Mouse (Mus musculus) forebrain, postnatal 0 days (tissue): ENCODE results near the gene Tgfbr2. TPM values are rescaled to one million over a fixed set of nuclear protein-coding genes. Genes with fewer than 3 reads are reported as not detected.

Experiments
- ATAC-seq: fragments of 200-750 bp; cut with Nextera tagmentation; 2 replicates; pipeline ENCODE4 v1.8.0; 2017; ENCODE audit warnings: mild to moderate bottlenecking, moderate library complexity
- DNase-seq: peaks from one replicate; pipeline ENCODE4 v3.0.0-alpha.2; 2015
- H3K27ac ChIP-seq: fragments of 300-500 bp; sonication (generic); 2 replicates; pipeline ENCODE4 v1.5.1; 2014; ENCODE audit warnings: low read depth, mild to moderate bottlenecking, antibody characterized with exemption, low read length, moderate library complexity, mixed read lengths
- H3K27me3 ChIP-seq: fragments of 300-500 bp; sonication (generic); 2 replicates; pipeline ENCODE4 v1.6.1; 2014; ENCODE audit warnings: mild to moderate bottlenecking, low read length, mixed read lengths; ENCODE audit not compliant: insufficient read depth
- H3K36me3 ChIP-seq: fragments of 300-500 bp; sonication (generic); 2 replicates; pipeline ENCODE4 v1.6.1; 2014; ENCODE audit warnings: mild to moderate bottlenecking, moderate library complexity; ENCODE audit not compliant: insufficient read depth
- H3K4me1 ChIP-seq: fragments of 300-500 bp; sonication (generic); 2 replicates; pipeline ENCODE4 v1.6.1; 2014; ENCODE audit warnings: antibody characterized with exemption; ENCODE audit not compliant: insufficient read depth
- H3K4me2 ChIP-seq: fragments of 300-500 bp; sonication (generic); 2 replicates; pipeline ENCODE4 v1.6.1; 2014; ENCODE audit warnings: low read depth, mild to moderate bottlenecking, moderate library complexity
- H3K4me3 ChIP-seq: fragments of 300-500 bp; sonication (generic); 2 replicates; pipeline ENCODE4 v1.5.1; 2014; ENCODE audit warnings: low read depth, low read length, mixed read lengths
- H3K9ac ChIP-seq: fragments of 300-500 bp; sonication (generic); 2 replicates; pipeline ENCODE4 v1.6.1; 2014; ENCODE audit warnings: mild to moderate bottlenecking
- H3K9me3 ChIP-seq: fragments of 300-500 bp; sonication (generic); 2 replicates; pipeline ENCODE4 v1.6.1; 2016; ENCODE audit warnings: low read length
- CTCF ChIP-seq: sonication (generic); IDR thresholded peaks from 2 replicates; pipeline ENCODE4 v1.5.1; 2016; ENCODE audit warnings: antibody characterized with exemption, control low read depth, low read depth
- WGBS: fragments of 180-500 bp; shearing (Covaris S2); extraction: QIAGEN DNeasy Blood & Tissue Kit; methylation state at CpG from one replicate; pipeline ENCODE4 v1.1.7; 2014; 5-methylcytosine and 5-hydroxymethylcytosine counted together
- polyA plus RNA-seq: library from polyadenylated mRNA; unstranded; fragments of >200 nt; fragmentation: Nextera tagmentation; extraction: Ambion mirVana; gene quantifications from 2 replicates; pipeline ENCODE4 v1.2.1, GENCODE M21; 2015
- total RNA-seq: library from RNA; depleted of rRNA; stranded (reverse); fragments of >200 nt; gene quantifications from 2 replicates; pipeline ENCODE4 v1.2.3, GENCODE M21; 2014

The Tgfbr2 gene
- total and polyA plus RNA-seq, 2 experiments from 2014 or later, result 6.5 to 20.8 TPM

DNA sequence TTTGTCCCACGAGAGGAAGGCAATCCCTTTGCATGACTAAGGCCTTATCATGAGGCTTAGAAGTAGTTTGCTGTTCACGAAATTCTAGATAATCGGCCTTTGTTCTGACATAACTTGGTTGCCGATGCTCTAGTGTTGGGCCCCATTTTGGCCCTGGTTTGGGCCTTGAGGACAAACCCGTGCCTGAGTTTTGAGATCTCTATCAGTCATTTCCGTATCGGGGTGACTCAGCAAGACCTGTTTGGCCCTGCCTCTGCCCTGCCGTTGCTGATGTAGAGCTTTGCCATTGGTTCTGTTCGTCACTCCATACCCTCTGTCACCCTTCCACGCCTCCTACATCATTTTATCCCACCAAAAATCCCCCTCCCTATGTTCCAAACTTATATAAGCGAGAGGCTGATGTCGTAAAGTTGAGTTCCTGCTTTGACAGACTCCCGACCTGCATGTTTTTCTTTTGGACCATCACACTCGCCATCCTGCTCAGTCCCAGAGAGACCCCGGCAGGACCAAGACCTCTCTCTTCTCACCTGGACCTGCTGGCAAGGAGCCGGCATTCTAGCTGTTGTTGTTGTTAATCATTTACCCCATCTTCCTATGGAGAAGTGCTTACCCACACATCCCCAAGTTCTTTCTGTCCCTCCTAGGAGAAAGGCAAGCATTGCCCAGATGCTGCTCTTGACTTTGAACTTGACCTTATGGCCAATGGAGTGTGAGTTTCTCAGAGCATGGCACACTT lies 33.2 kb upstream of the Tgfbr2 start:
- Histone ChIP-seq H3K4me1 (no peaks in the 10 kb centered on the region), H3K36me3 (no peaks in the 10 kb centered on the region), H3K27me3 (no peaks in the 10 kb centered on the region), H3K4me3 (no peak overlapping the region), H3K4me2 (no peak overlapping the region), H3K9me3 (no peaks in the 10 kb centered on the region), H3K27ac (no peak overlapping the region), H3K9ac (no peak overlapping the region)
- DNase-seq (no peak), ATAC-seq (no peak)
- TF ChIP-seq CTCF, result no peak
- 92% methylated on average over 16 of the region's 16 CpGs for WGBS

DNA sequence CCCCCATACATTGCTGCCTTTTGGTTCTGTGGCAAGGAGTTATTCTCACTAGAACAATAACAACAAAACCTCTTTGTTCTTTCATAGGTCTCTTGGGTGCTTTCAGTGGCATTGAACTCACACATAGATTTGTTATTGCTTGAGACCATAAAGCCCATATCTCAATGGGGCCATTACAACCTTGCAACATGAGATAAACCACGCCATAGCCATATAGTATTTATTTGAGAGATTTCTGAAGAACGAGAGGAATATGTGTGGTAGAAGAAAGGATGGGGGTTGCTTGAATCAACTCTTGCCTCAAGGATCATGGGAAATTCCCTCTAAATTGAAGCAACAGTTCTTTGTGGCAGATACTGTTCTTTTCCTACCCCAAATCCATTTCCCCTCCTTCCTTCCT lies 31.7 kb upstream of the Tgfbr2 start:
- no peak overlapping the region for H3K4me2 ChIP-seq
- DNase-seq (no peak), ATAC-seq (no peak)
- no peaks in the 10 kb centered on the region for H3K36me3 ChIP-seq
- no peak for TF ChIP-seq CTCF
- no peaks in the 10 kb centered on the region for H3K27me3 ChIP-seq
- H3K4me1 ChIP-seq, result no peaks in the 10 kb centered on the region
- 84% methylated on average over 2 of the region's 2 CpGs for WGBS
- no peaks in the 10 kb centered on the region for H3K9me3 ChIP-seq
- H3K9ac ChIP-seq, result no peak overlapping the region
- no peak overlapping the region for H3K27ac ChIP-seq
- H3K4me3 ChIP-seq, result no peak overlapping the region

- DNase-seq, result no peak
- Histone ChIP-seq H3K4me2 (no peak overlapping the region), H3K9ac (no peak overlapping the region), H3K27me3 (no peaks in the 10 kb centered on the region), H3K36me3 (no peaks in the 10 kb centered on the region), H3K27ac (no peak overlapping the region), H3K4me1 (no peaks in the 10 kb centered on the region), H3K4me3 (no peak overlapping the region), H3K9me3 (no peaks in the 10 kb centered on the region)
- no peak for ATAC-seq
- WGBS, result 90% methylated on average over 1 of the region's 1 CpGs
- TF ChIP-seq CTCF, result no peak
Measured at GRCm38 (mm10) chr9:116203675-116204074, 28.5 kb upstream of the Tgfbr2 start.

- no peak overlapping the region for H3K4me3 ChIP-seq
- no peaks in the 10 kb centered on the region for H3K4me1 ChIP-seq
- TF ChIP-seq CTCF, result no peak
- ATAC-seq (no peak), DNase-seq (no peak)
- H3K27me3 ChIP-seq, result no peaks in the 10 kb centered on the region
- H3K4me2 ChIP-seq, result no peak overlapping the region
- no peak overlapping the region for H3K9ac ChIP-seq
- 37% methylated on average over 9 of the region's 9 CpGs for WGBS
- H3K9me3 ChIP-seq, result no peaks in the 10 kb centered on the region
- H3K27ac ChIP-seq, result no peak overlapping the region
- no peaks in the 10 kb centered on the region for H3K36me3 ChIP-seq
Measured at GRCm38 (mm10) chr9:116199127-116199526, 24.0 kb upstream of the Tgfbr2 start.

DNA sequence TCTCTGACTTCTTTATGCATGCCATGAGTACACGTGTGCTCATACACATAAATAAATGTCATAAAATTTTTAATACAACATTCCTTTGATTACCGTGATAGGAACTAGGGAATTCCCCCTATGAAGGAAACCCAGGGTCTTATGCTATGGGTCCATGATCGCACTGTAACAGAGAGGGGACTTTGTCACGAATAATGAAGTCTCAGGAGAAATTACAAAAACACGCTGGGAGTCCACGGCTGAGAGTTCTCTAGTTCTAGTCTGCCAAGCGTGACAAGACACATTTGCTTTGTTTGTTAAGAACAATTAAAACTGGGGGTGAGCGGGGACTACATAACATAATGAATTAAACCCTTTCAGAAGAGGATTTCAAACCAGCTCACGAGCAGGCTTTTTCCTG lies 23.3 kb upstream of the Tgfbr2 start:
- 20% methylated on average over 9 of the region's 9 CpGs for WGBS
- Histone ChIP-seq H3K27ac (no peak overlapping the region), H3K9me3 (no peaks in the 10 kb centered on the region), H3K9ac (no peak overlapping the region), H3K36me3 (no peaks in the 10 kb centered on the region), H3K4me1 (no peaks in the 10 kb centered on the region), H3K27me3 (no peaks in the 10 kb centered on the region), H3K4me2 (no peak overlapping the region), H3K4me3 (no peak overlapping the region)
- ATAC-seq (no peak), DNase-seq (no peak)
- TF ChIP-seq CTCF, result no peak

DNA sequence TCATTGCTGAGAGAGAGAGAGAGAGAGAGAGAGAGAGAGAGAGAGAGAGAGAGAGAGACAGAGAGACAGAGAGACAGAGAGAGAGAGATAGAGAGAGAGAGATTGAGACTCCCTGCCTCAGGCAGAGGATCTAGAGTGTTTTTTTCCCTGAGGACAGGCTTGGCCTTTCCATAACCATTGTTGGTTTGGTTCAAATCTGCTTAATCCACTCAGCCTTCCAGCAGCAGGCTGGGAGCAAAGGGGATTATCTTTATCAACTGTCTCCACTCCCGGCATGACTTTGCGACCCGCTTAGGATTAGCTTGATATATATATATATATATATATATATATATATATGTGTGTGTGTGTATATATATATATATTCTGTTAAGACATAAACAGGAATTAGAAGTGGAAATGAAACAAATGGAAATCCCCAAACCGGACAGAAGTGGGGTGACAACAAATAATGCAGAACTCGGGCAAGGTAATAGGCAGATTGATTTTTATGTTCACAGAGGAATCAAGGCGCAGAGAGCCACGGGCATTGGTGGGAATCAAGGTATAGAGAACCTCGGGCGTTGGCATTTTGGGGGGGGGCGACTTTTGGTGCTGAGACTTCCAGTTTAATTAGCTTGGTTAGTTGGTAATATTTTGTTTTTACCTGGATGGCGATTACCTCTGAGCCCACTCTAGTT lies 22.5 kb upstream of the Tgfbr2 start:
- no peak overlapping the region for H3K4me3 ChIP-seq
- H3K36me3 ChIP-seq, result no peaks in the 10 kb centered on the region
- H3K9ac ChIP-seq, result no peak overlapping the region
- H3K27ac ChIP-seq, result no peak overlapping the region
- no peak for TF ChIP-seq CTCF
- H3K9me3 ChIP-seq, result no peaks in the 10 kb centered on the region
- H3K27me3 ChIP-seq, result no peaks in the 10 kb centered on the region
- H3K4me2 ChIP-seq, result no peak overlapping the region
- DNase-seq, result no peak
- no peaks in the 10 kb centered on the region for H3K4me1 ChIP-seq
- ATAC-seq, result no peak
- 85% methylated on average over 11 of the region's 11 CpGs for WGBS

- Histone ChIP-seq H3K4me2 (no peak overlapping the region), H3K9ac (no peak overlapping the region), H3K27me3 (no peaks in the 10 kb centered on the region), H3K36me3 (no peaks in the 10 kb centered on the region), H3K9me3 (no peaks in the 10 kb centered on the region), H3K4me1 (no peaks in the 10 kb centered on the region), H3K4me3 (no peak overlapping the region), H3K27ac (no peak overlapping the region)
- 86% methylated on average over 4 of the region's 4 CpGs for WGBS
- ATAC-seq (no peak), DNase-seq (no peak)
- TF ChIP-seq CTCF, result no peak
Measured at GRCm38 (mm10) chr9:116193889-116194450, 18.8 kb upstream of the Tgfbr2 start.
